Mouse (Mus musculus) G1E-ER4 (cell line): ENCODE results near the gene Bmper. TPM values are rescaled to one million over a fixed set of nuclear protein-coding genes. Genes with fewer than 3 reads are reported as not detected.

Source experiments
- GATA1 ChIP-seq: IDR thresholded peaks from one replicate; pipeline ENCODE4 v1.8.0; 2012; ENCODE audit warnings: low read length, inconsistent platforms
- polyA plus RNA-seq: library from polyadenylated mRNA; stranded (reverse); fragments of >175 nt; gene quantifications from 2 replicates; pipeline ENCODE4 v1.2.3, GENCODE M21; 2012

Bmper gene
- polyA plus RNA-seq, 1 experiment, result not detected

- TF ChIP-seq GATA1, result no peak
These were observed 152.0 kb downstream of the Bmper start for GRCm38 (mm10) chr9:23374789-23375460.

GRCm38 (mm10) chr9:23377831-23378730 lies 155.2 kb downstream of the Bmper start:
- no peak for TF ChIP-seq GATA1

- TF ChIP-seq GATA1, result no peak
These were observed 155.9 kb downstream of the Bmper start for GRCm38 (mm10) chr9:23378731-23379170.

GRCm38 (mm10) chr9:23380171-23380835 lies 157.4 kb downstream of the Bmper start:
- no peak for TF ChIP-seq GATA1

GRCm38 (mm10) chr9:23383291-23383690 lies 160.4 kb downstream of the Bmper start:
- no peak for TF ChIP-seq GATA1

- TF ChIP-seq GATA1, result no peak
These were observed 161.0 kb downstream of the Bmper start for GRCm38 (mm10) chr9:23383837-23384236.

- no peak for TF ChIP-seq GATA1
These were observed 162.0 kb downstream of the Bmper start for GRCm38 (mm10) chr9:23384880-23385279.

- TF ChIP-seq GATA1, result no peak
These were observed 163.3 kb downstream of the Bmper start for GRCm38 (mm10) chr9:23386201-23386600.

- TF ChIP-seq GATA1, result no peak
These were observed 167.2 kb downstream of the Bmper start for GRCm38 (mm10) chr9:23390118-23390517.

- TF ChIP-seq GATA1, result no peak
These were observed 171.9 kb downstream of the Bmper start for GRCm38 (mm10) chr9:23394652-23395317.

- TF ChIP-seq GATA1, result no peak
These were observed 173.3 kb downstream of the Bmper start for GRCm38 (mm10) chr9:23396186-23396585.

GRCm38 (mm10) chr9:23397876-23398275 lies 175.0 kb downstream of the Bmper start:
- no peak for TF ChIP-seq GATA1

- no peak for TF ChIP-seq GATA1
These were observed 176.9 kb downstream of the Bmper start for GRCm38 (mm10) chr9:23399638-23400284.

- TF ChIP-seq GATA1, result no peak
These were observed 184.5 kb downstream of the Bmper start for GRCm38 (mm10) chr9:23407416-23407815.
